ENCODE assay signal across 19 mouse cellular contexts in genomic region chr4:59533268-59533667, GRCm38 (mm10). TPM values are rescaled to one million over a fixed set of nuclear protein-coding genes. Genes with fewer than 3 reads are reported as not detected.
DNase-seq lines count a peak whose midpoint lies in the region; ATAC-seq lines count a peak whose summit lies in the region.
"Had no signal": no experiment of that assay in that cellular context is flagged by ENCODE, and none has a peak within 500 bp of the region (broad histone marks: within the 10 kb centered on the region; RNA-seq: fewer than 3 reads in every experiment).

No protein-coding gene starts in this region.

- 11% methylated on average over 2 of the region's 2 CpGs for WGBS in heart, embryonic 15.5 days
- 20% methylated on average over 2 of the region's 2 CpGs for WGBS in liver, embryonic 12.5 days (ENCODE audit: insufficient replicate concordance)
- 82% methylated on average over 2 of the region's 2 CpGs for WGBS in kidney, embryonic 14.5 days
- 83% methylated on average over 2 of the region's 2 CpGs for WGBS in hindbrain, embryonic 13.5 days
- WGBS in midbrain, embryonic 15.5 days, result 84% methylated on average over 2 of the region's 2 CpGs

- H3K4me3 ChIP-seq in heart, embryonic 15.5 days, result no peak overlapping the region
- H3K4me3 ChIP-seq in liver, embryonic 12.5 days, result peak overlapping the region; percentile 25; the same call in 1 of the 2 replicates
- H3K4me3 ChIP-seq in kidney, embryonic 14.5 days (ENCODE audit: low read length), result no peak overlapping the region
- no peak overlapping the region for H3K4me3 ChIP-seq in hindbrain, embryonic 13.5 days
- no peak overlapping the region for H3K4me3 ChIP-seq in midbrain, embryonic 15.5 days
- H3K4me3 ChIP-seq: embryonic facial prominence, embryonic 12.5 days; forebrain, embryonic 10.5 days; hindbrain, embryonic 12.5 days; intestine, embryonic 15.5 days had no signal

- ATAC-seq in heart, embryonic 15.5 days (replicated peaks; ENCODE audit: insufficient number of reproducible peaks, insufficient read depth, low FRiP score, low read depth), result no peak
- peak; percentile 93 for ATAC-seq in liver, embryonic 12.5 days
- ATAC-seq in kidney, embryonic 14.5 days (ENCODE audit: low FRiP score, low TSS enrichment), result no peak
- ATAC-seq in hindbrain, embryonic 13.5 days (ENCODE audit: low FRiP score), result no peak
- ATAC-seq in midbrain, embryonic 15.5 days (replicated peaks), result no peak
- ATAC-seq: intestine, embryonic 15.5 days; midbrain, embryonic 16.5 days had no signal

- H3K36me3 ChIP-seq in heart, embryonic 15.5 days, result no peaks in the 10 kb centered on the region
- H3K36me3 ChIP-seq in liver, embryonic 12.5 days, result 0 out of 2 replicates have a peak, but pooled peaks cover 4% of the 10 kb centered on the region
- no peaks in the 10 kb centered on the region for H3K36me3 ChIP-seq in kidney, embryonic 14.5 days (ENCODE audit: control insufficient read depth, insufficient read depth, low read length)
- H3K36me3 ChIP-seq in hindbrain, embryonic 13.5 days, result no peaks in the 10 kb centered on the region
- H3K36me3 ChIP-seq in midbrain, embryonic 15.5 days (replicated peaks), result no peaks in the 10 kb centered on the region
- H3K36me3 ChIP-seq: embryonic facial prominence, embryonic 12.5 days; forebrain, embryonic 10.5 days; hindbrain, embryonic 12.5 days; intestine, embryonic 15.5 days had no signal

- no peaks in the 10 kb centered on the region for H3K9me3 ChIP-seq in heart, embryonic 15.5 days (replicated peaks)
- H3K9me3 ChIP-seq in liver, embryonic 12.5 days (replicated peaks), result no peaks in the 10 kb centered on the region
- H3K9me3 ChIP-seq in kidney, embryonic 14.5 days (ENCODE audit: control insufficient read depth, low read length), result no peaks in the 10 kb centered on the region
- H3K9me3 ChIP-seq in hindbrain, embryonic 13.5 days, result no peaks in the 10 kb centered on the region
- H3K9me3 ChIP-seq in midbrain, embryonic 15.5 days, result no peaks in the 10 kb centered on the region
- H3K9me3 ChIP-seq: embryonic facial prominence, embryonic 12.5 days; forebrain, embryonic 10.5 days; hindbrain, embryonic 12.5 days; intestine, embryonic 15.5 days had no signal

- 0 out of 2 replicates have a peak overlapping the region, but pooled peaks have one; percentile 47 for H3K27ac ChIP-seq in heart, embryonic 15.5 days
- H3K27ac ChIP-seq in liver, embryonic 12.5 days, result peak overlapping the region; percentile 96
- H3K27ac ChIP-seq in kidney, embryonic 14.5 days (ENCODE audit: low read depth, low read length), result no peak overlapping the region
- no peak overlapping the region for H3K27ac ChIP-seq in hindbrain, embryonic 13.5 days
- H3K27ac ChIP-seq in midbrain, embryonic 15.5 days, result no peak overlapping the region
- H3K27ac ChIP-seq: embryonic facial prominence, embryonic 12.5 days; forebrain, embryonic 10.5 days; hindbrain, embryonic 12.5 days; intestine, embryonic 15.5 days had no signal

- no peak overlapping the region for H3K4me2 ChIP-seq in heart, embryonic 15.5 days
- H3K4me2 ChIP-seq in liver, embryonic 12.5 days, result peak overlapping the region; percentile 67
- no peak overlapping the region for H3K4me2 ChIP-seq in kidney, embryonic 14.5 days (replicated peaks; ENCODE audit: low read depth, low read length)
- no peak overlapping the region for H3K4me2 ChIP-seq in hindbrain, embryonic 13.5 days
- H3K4me2 ChIP-seq in midbrain, embryonic 15.5 days, result no peak overlapping the region
- H3K4me2 ChIP-seq: embryonic facial prominence, embryonic 12.5 days; hindbrain, embryonic 12.5 days; intestine, embryonic 15.5 days had no signal

- no peak overlapping the region for H3K9ac ChIP-seq in heart, embryonic 15.5 days
- peak overlapping the region; percentile 64 for H3K9ac ChIP-seq in liver, embryonic 12.5 days
- no peak overlapping the region for H3K9ac ChIP-seq in kidney, embryonic 14.5 days (ENCODE audit: low read depth, low read length)
- H3K9ac ChIP-seq in hindbrain, embryonic 13.5 days, result no peak overlapping the region
- no peak overlapping the region for H3K9ac ChIP-seq in midbrain, embryonic 15.5 days
- H3K9ac ChIP-seq: embryonic facial prominence, embryonic 12.5 days; hindbrain, embryonic 12.5 days; intestine, embryonic 15.5 days had no signal

- no peak for DNase-seq in heart, postnatal 4 days
- DNase-seq in c-Kit-positive CD71-positive TER-119-negative erythroid progenitor cells, embryonic 14.5 days (ENCODE audit: low read depth), result peak; percentile 84
- DNase-seq: cerebellum, adult 11-12 months; layer of hippocampus, postnatal 36 days; left cerebral cortex, postnatal 4 days; lung, adult 18-20 months; lung, postnatal 36 days; right cerebral cortex, adult 18-20 months; thymus, adult 2 months had no signal

- no peaks in the 10 kb centered on the region for H3K27me3 ChIP-seq in heart, embryonic 15.5 days
- H3K27me3 ChIP-seq in liver, embryonic 12.5 days (replicated peaks), result no peaks in the 10 kb centered on the region
- H3K27me3 ChIP-seq in kidney, embryonic 14.5 days (ENCODE audit: control insufficient read depth, insufficient read depth, low read length), result no peaks in the 10 kb centered on the region
- H3K27me3 ChIP-seq in hindbrain, embryonic 13.5 days, result no peaks in the 10 kb centered on the region
- no peaks in the 10 kb centered on the region for H3K27me3 ChIP-seq in midbrain, embryonic 15.5 days (replicated peaks)
- H3K27me3 ChIP-seq: embryonic facial prominence, embryonic 12.5 days; hindbrain, embryonic 12.5 days; intestine, embryonic 15.5 days had no signal

- peaks cover 8% of the 10 kb centered on the region for H3K4me1 ChIP-seq in heart, embryonic 15.5 days (replicated peaks)
- H3K4me1 ChIP-seq in liver, embryonic 12.5 days, result peaks cover 88% of the 10 kb centered on the region
- H3K4me1 ChIP-seq in kidney, embryonic 14.5 days (ENCODE audit: control insufficient read depth, insufficient read depth, low read length), result peaks cover 10% of the 10 kb centered on the region
- H3K4me1 ChIP-seq in hindbrain, embryonic 13.5 days (replicated peaks), result no peaks in the 10 kb centered on the region
- no peaks in the 10 kb centered on the region for H3K4me1 ChIP-seq in midbrain, embryonic 15.5 days
- H3K4me1 ChIP-seq: embryonic facial prominence, embryonic 12.5 days; forebrain, embryonic 10.5 days; hindbrain, embryonic 12.5 days had no signal

RNA-seq across cellular contexts. Expression of gene Ptbp3, which starts 15.9 kb away (rescaled TPM):
- 24.0 and 32.8 TPM in 2 replicates for polyA plus RNA-seq in heart, embryonic 15.5 days (2015; fragmentation: Nextera tagmentation; extraction: Ambion mirVana)
- 10 to 100 TPM; 58.9 to 63.0 TPM for total RNA-seq in heart, postnatal 4 days (2021)
- polyA plus RNA-seq in liver, embryonic 12.5 days (2016; fragmentation: Nextera tagmentation; extraction: Ambion mirVana), result 60.2 and 62.6 TPM in 2 replicates
- polyA plus RNA-seq in kidney, embryonic 14.5 days (2014; fragmentation: Nextera tagmentation; extraction: Ambion mirVana), result 64.8 and 86.1 TPM in 2 replicates
- 21.5 and 22.2 TPM in 2 replicates for polyA plus RNA-seq in hindbrain, embryonic 13.5 days (2015; fragmentation: Nextera tagmentation; extraction: Ambion mirVana)
- 16.9 and 18.9 TPM in 2 replicates for polyA plus RNA-seq in midbrain, embryonic 15.5 days (2015; fragmentation: Nextera tagmentation; extraction: Ambion mirVana)

RNA-seq across cellular contexts. Expression of gene Hsdl2, which starts 48.1 kb away (rescaled TPM):
- 59.5 and 70.1 TPM in 2 replicates for polyA plus RNA-seq in heart, embryonic 15.5 days (2015; fragmentation: Nextera tagmentation; extraction: Ambion mirVana)
- total RNA-seq in heart, postnatal 4 days (2021), result 100 to 1,000 TPM; 220 to 227 TPM
- polyA plus RNA-seq in liver, embryonic 12.5 days (2016; fragmentation: Nextera tagmentation; extraction: Ambion mirVana), result 18.8 TPM in 2 replicates
- 20.5 and 21.4 TPM in 2 replicates for polyA plus RNA-seq in kidney, embryonic 14.5 days (2014; fragmentation: Nextera tagmentation; extraction: Ambion mirVana)
- 41.4 and 46.8 TPM in 2 replicates for polyA plus RNA-seq in hindbrain, embryonic 13.5 days (2015; fragmentation: Nextera tagmentation; extraction: Ambion mirVana)
- polyA plus RNA-seq in midbrain, embryonic 15.5 days (2015; fragmentation: Nextera tagmentation; extraction: Ambion mirVana), result 29.9 and 32.9 TPM in 2 replicates

Comparison
In these comparisons a context has a peak if more than half of its experiments do, and no peak if none do; other contexts are left out.
1. H3K27ac ChIP-seq: peak in heart, embryonic 15.5 days (single experiment) and liver, embryonic 12.5 days (single experiment); none in kidney, embryonic 14.5 days (single experiment), hindbrain, embryonic 13.5 days (single experiment) and midbrain, embryonic 15.5 days (single experiment).